Mouse (Mus musculus) lung, postnatal 10 days (tissue): ENCODE measurements around the gene Max.
A peak's percentile ranks its signal among the peaks of the same experiment; 100 is the strongest.

Experiments
- DNase-seq: peaks from one replicate; pipeline ENCODE4 v3.0.0; 2021

Gene Max

DNA sequence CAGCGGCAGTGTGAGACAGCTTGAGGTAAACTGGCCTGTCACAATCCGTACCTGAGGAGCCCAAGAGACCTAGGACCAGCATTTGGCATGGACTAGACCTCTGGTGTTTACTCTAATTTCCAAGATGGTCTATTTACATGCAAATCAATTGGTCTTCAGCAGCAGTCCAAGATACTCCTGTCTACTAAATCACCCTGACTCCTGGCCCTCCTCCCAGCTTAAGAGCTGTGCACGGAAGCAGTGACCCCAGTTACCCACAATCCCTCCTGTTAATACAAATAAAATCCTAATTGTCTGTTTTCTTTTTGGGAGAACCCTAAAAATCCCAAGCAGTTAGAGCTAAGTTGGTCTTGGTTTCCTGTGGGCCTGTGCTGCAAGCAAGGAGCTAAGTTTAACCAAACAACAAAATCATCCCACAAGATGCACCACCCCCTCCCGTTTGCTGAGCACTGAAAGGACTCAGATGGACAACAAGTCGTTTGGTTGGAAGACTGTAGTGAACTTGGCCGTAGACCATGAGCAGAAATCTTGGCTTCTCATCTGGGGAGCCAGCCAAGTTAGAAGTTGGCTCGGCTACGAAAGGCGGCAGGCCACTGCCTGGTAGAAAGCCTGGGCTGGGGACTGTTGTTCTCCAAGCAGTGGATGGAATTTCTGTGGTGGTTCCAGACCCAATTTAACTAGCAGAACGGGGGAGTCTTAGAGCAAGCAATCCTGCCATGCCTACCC is 7.1 kb downstream of the Max start:
- DNase-seq = peak; percentile 90

DNA sequence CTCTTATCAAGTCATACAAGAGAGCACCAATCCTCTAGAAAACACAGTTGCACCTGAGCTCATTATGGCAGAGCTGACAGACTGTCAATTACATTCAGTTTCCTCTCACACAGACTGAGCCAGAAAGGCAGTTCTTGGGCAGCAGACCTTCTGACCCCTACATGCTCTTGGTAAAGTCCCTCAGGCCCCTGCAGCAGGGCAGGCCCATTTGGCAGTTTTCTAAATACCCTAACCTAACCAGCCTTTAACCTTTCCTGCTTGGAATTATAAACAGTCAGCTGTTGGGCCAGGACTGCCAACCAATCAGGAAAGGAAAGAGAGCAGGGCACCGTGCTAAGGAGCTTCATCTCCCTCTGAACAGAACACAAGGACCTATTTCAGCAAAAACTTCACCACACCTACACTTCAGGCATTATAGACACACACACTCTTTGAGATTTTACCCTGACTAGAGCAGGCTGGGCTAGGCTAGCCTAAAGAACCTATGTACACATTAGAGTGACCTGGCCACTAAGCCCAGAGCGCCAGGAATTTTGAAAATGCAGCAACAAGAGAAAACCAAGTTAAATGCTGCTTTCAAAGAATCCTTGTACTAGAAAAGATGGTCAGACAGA is 8.1 kb downstream of the Max start:
- no peak for DNase-seq

DNA sequence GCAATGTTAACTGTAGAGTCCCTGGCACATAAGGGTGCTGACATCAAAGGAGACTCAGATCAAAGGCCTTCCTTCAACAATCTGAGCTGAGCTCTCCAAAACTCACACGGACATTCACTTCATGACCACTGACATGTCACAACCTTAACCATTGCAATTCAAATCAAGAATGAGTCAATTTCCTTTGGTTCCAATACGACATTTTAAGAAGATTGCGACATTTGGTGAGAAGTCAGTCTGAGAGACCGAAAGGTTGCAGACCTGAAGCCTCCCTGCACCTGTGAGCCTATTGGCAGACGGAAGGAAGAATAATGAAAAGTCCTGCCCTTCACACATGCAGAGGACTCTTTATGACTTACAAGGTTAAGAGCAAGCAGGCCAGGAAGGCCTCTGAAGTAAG is 11.7 kb downstream of the Max start:
- no peak for DNase-seq

DNA sequence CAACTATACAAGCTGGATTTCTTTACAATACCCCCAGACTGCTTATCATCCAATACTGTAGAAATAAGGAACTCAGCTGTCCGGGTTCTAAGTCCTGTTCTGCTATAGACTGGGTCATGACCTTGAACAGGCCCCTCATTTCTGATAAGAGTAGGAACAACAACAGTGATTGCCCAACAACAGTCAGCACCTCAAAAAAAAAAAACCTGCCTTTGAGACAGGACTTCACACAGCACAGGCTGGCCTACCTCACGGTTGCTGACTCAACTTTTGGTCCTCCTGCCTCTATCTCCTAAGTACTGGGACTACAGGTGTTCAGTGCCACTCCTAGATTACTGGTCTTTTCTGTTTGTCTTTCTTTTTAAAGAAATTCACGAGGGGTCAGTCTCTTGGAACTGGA is 13.2 kb downstream of the Max start:
- DNase-seq = no peak

- no peak for DNase-seq
Measured at GRCm38 (mm10) chr12:76948185-76948584, 13.8 kb downstream of the Max start.

DNA sequence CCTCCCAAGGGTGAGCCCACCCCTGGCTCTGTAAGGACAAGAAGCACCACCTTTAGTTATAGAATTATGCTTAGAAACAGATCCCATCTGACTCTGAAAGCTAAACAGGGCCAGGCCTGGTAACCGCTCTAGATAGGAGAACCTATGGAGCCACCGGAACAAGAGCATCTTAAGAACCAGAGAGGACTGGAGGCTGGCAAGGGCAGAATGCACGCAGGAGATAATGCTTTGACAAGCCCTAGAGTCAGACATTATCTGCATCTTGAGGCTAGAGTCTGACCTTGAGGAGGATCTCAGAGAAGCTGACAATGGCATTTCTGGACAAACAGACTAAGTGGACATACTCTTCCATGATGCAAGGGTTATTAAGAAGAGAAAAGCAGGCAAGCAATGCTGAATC is 14.5 kb downstream of the Max start:
- DNase-seq = no peak

GRCm38 (mm10) chr12:76943466-76943865 is 18.5 kb downstream of the Max start:
- DNase-seq = no peak

- DNase-seq = no peak
Measured at GRCm38 (mm10) chr12:76943046-76943445, 19.0 kb downstream of the Max start.

GRCm38 (mm10) chr12:76942476-76942875 is 19.5 kb downstream of the Max start:
- DNase-seq = no peak

GRCm38 (mm10) chr12:76941524-76941923 is 20.5 kb downstream of the Max start:
- DNase-seq = no peak

- no peak for DNase-seq
Measured at GRCm38 (mm10) chr12:76938013-76938412, 24.0 kb downstream of the Max start.

DNA sequence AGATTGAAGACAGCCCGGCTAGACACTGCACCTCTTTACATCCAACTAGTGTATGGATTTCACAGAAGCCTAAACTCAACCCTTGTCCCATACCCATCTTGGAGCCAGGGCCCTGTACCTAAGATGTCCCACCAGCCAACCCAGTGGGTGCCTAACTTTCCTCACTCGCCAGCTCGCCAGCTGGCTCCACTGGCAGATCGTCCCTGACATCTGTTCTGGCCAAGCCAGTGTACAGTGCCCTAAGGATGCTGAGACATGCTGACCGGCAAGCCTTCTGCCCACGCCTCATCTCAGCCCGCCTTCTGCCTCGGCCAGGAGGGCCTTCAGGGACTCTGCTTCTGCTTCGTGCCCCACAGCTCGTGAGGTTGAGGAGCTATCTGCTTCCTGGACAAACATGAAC is 25.8 kb downstream of the Max start:
- no peak for DNase-seq

DNA sequence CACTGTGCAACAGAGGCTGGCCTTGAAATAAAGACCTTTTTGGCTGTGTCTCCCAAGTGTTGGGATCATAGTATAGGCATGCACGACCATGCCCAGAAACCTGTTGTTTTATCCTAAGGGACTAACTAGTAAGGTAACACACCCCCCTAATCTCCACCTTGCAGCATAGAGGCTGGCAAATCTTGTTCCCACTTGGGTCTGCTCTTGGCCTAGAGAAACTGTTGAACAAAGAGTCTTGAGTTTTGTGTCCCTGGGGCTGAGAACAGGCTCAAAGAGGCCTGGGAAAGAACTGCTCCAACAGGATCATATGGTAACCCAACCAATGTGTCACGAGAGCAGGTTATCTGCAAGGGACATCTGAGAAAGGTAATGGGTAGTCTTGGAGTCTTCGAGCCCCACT is 27.6 kb downstream of the Max start:
- DNase-seq = no peak

DNA sequence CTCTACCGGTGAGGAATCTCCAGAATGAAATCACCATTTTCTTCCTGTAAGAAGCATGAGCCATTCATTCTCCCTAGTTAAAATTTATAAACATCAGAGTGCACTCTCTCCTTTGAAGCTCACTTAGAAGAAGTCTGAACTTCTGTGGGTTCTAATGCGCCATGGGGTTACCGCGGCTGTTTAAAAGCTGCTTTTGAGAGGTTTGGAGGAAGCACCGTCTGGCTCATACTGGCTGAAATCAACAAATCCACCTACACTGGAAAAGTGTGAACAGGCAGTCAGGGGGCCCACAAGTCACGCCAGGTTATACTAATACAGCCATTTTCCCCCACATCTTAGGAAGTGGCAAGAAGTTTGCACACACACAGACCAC is 29.3 kb downstream of the Max start:
- DNase-seq = no peak

GRCm38 (mm10) chr12:76931739-76932687 is 30.0 kb downstream of the Max start:
- peak; percentile 28 for DNase-seq

DNA sequence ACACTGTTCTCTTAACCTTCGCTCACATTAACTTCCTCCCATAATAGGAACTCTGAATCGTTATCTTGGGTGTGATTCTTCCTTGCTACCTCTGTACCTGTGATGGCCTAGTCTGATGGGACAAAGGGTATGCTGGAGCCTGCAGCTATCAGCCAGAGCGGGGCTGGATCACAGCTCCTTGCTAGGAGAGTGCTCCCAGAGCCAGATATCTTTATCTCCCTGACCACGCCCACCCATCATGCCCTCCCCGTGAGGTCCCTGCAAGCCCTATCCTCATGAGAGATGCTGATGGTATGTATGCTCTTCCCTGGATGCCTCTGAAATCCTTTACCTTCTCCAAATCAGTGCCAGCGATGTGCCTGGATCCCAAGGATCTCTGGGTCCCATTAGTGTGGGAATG is 31.8 kb downstream of the Max start:
- no peak for DNase-seq

- DNase-seq = no peak
Measured at GRCm38 (mm10) chr12:76927539-76927938, 34.5 kb downstream of the Max start.

DNA sequence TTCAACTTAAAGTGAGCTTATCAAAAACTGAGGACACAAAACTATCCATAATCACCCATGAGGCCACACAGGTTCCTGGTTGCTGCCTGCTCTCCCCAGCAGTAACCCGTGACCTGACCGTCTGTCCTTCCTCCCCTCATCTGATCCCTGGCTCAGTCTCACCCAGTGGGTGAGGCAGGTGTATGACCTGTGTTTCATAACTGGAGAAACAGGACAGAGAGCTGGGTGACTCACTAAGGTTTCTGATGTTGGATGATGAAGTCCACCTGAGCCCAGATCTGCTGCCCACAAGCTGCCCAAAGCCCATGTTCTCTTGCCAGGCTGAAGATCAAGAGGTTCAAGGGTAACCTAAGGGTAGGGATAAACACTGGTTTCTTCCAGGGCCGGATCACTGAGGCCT is 35.0 kb downstream of the Max start:
- no peak for DNase-seq

DNA sequence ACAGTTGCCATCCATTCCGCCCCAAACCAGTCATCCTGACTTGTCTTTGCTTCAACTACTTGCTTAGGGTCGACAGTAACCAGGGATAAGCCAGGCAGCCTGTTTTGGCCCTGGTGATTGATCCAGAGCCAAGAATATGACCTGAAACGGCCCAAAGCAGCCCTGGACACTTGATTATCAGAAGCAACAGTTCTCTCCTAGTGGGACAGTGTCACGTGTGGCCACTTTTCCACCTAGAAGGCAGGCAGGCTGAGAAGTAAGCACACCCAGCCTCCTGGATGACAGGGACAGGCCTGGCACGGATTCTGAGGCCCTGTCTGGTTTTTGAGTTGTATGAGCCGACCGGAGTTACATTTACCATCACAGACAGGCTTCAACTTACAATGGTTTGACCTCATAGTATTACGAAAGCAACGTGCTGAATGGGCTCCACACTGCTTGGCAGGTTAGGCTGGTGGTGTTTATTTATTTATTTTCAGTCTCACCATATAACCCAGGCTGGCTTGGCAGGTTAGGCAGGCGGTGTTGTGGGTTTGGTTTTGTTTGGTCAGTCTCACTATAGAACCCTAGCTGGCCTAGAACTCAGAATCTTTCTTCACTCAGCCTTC is 35.6 kb downstream of the Max start:
- no peak for DNase-seq

DNA sequence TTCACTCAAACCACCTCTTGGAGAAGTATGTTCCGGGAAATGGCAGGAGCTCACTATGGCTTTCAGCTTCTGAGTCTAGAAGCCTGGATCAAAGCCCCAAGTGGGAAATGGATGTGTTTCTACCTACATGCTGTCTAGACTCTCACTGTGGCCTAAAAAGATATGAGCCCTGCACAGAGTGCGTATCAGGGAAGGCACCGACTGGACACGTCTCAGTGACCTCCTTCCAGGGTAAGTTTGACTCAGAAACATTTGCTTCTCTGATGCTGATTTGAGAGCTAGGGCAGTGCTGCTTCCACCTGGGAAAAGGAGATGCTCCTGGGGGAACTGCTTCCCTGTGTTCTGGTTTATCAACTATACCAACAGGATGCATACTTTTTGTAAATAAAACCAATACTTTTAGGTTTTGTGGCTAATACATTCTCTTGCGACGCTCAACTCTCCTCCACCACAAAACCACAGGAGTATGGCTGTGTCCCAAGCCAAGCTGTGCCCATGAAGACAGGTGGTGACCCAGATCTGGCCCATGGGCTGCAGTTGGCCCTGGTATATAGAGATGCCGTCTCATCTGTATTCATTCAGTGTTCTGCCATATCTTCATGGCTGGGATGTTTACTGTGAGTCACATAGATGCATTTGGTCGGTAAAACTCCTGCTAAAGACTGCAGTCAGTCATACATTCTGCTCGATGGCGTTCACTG is 36.9 kb downstream of the Max start:
- DNase-seq = no peak

GRCm38 (mm10) chr12:76923118-76923517 is 38.9 kb downstream of the Max start:
- DNase-seq = peak; percentile 18

GRCm38 (mm10) chr12:76920990-76921389 is 41.0 kb downstream of the Max start:
- no peak for DNase-seq

GRCm38 (mm10) chr12:76920398-76920797 is 41.6 kb downstream of the Max start:
- no peak for DNase-seq
